Mouse (Mus musculus) intestine, embryonic 14.5 days (tissue): ENCODE data around the gene Tfdp1. TPM values are rescaled to one million over a fixed set of nuclear protein-coding genes. Genes with fewer than 3 reads are reported as not detected.

Experiments
- ATAC-seq: fragments of 200-750 bp; cut with Nextera tagmentation; replicated peaks from 2 replicates; pipeline ENCODE4 v1.8.0; 2017; ENCODE audit warnings: low read depth, moderate number of reproducible peaks, moderate TSS enrichment, moderate library complexity; ENCODE audit not compliant: low FRiP score, low TSS enrichment
- DNase-seq: peaks from one replicate; pipeline ENCODE4 v3.0.0-alpha.2; 2018; ENCODE audit warnings: low spot score
- H3K27ac ChIP-seq: fragments of 300-500 bp; sonication (generic); 2 replicates; pipeline ENCODE4 v1.5.1; 2014; ENCODE audit warnings: low read depth, mild to moderate bottlenecking, control low read depth
- H3K27me3 ChIP-seq: fragments of 300-500 bp; sonication (generic); replicated peaks from 2 replicates; pipeline ENCODE4 v1.6.1; 2014; ENCODE audit warnings: low read length, control low read depth; ENCODE audit not compliant: control insufficient read depth, insufficient read depth
- H3K36me3 ChIP-seq: fragments of 300-500 bp; sonication (generic); 2 replicates; pipeline ENCODE4 v1.6.1; 2014; ENCODE audit warnings: low read length, control low read depth; ENCODE audit not compliant: control insufficient read depth, insufficient read depth
- H3K4me1 ChIP-seq: fragments of 300-500 bp; sonication (generic); replicated peaks from 2 replicates; pipeline ENCODE4 v1.6.1; 2014; ENCODE audit warnings: low read length, control low read depth, mixed read lengths; ENCODE audit not compliant: control insufficient read depth, insufficient read depth
- H3K4me2 ChIP-seq: fragments of 300-500 bp; sonication (generic); 2 replicates; pipeline ENCODE4 v1.6.1; 2014; ENCODE audit warnings: low read length
- H3K4me3 ChIP-seq: fragments of 300-500 bp; sonication (generic); 2 replicates; pipeline ENCODE4 v1.5.1; 2014; ENCODE audit warnings: low read depth, low read length, control low read depth, mixed read lengths
- H3K9ac ChIP-seq: fragments of 300-500 bp; sonication (generic); 2 replicates; pipeline ENCODE4 v1.6.1; 2014; ENCODE audit warnings: mild to moderate bottlenecking, low read length
- H3K9me3 ChIP-seq: fragments of 300-500 bp; sonication (generic); 2 replicates; pipeline ENCODE4 v1.6.1; 2016; ENCODE audit warnings: low read length, control low read depth; ENCODE audit not compliant: control insufficient read depth
- WGBS: fragments of 180-500 bp; shearing (Covaris S2); extraction: QIAGEN DNeasy Blood & Tissue Kit; methylation state at CpG from one replicate; pipeline ENCODE4 v1.1.7; 2014; 5-methylcytosine and 5-hydroxymethylcytosine counted together
- polyA plus RNA-seq: library from polyadenylated mRNA; unstranded; fragments of >200 nt; fragmentation: Nextera tagmentation; extraction: Ambion mirVana; gene quantifications from 2 replicates; pipeline ENCODE4 v1.2.1, GENCODE M21; 2014

The Tfdp1 gene
- polyA plus RNA-seq, 1 experiment from 2014 or later = 186 TPM

- no peak for DNase-seq
- Histone ChIP-seq H3K27me3 (no peaks in the 10 kb centered on the region), H3K27ac (no peak overlapping the region), H3K4me1 (no peaks in the 10 kb centered on the region), H3K4me3 (no peak overlapping the region), H3K36me3 (peaks cover 99% of the 10 kb centered on the region), H3K4me2 (no peak overlapping the region), H3K9ac (no peak overlapping the region), H3K9me3 (peaks cover 2% of the 10 kb centered on the region; the same call in 1 of the 2 replicates)
- no peak; the same call in 1 of the 2 replicates for ATAC-seq
- 71% methylated on average over 10 of the region's 10 CpGs for WGBS
Measured at GRCm38 (mm10) chr8:13356681-13357080, 18.1 kb downstream of the Tfdp1 start.

- ATAC-seq (no peak), DNase-seq (no peak)
- no peak overlapping the region for H3K4me2 ChIP-seq
- H3K27me3 ChIP-seq = no peaks in the 10 kb centered on the region
- no peak overlapping the region for H3K9ac ChIP-seq
- H3K27ac ChIP-seq = no peak overlapping the region
- WGBS = 96% methylated on average over 7 of the region's 7 CpGs
- H3K9me3 ChIP-seq = peaks cover 5% of the 10 kb centered on the region; the same call in 1 of the 2 replicates
- H3K4me3 ChIP-seq = no peak overlapping the region
- no peaks in the 10 kb centered on the region for H3K4me1 ChIP-seq
- H3K36me3 ChIP-seq = peaks cover 99% of the 10 kb centered on the region
Measured at GRCm38 (mm10) chr8:13360213-13360612, 21.7 kb downstream of the Tfdp1 start.

- 95% methylated on average over 6 of the region's 6 CpGs for WGBS
- no peak overlapping the region for H3K4me3 ChIP-seq
- peaks cover 5% of the 10 kb centered on the region; the same call in 1 of the 2 replicates for H3K9me3 ChIP-seq
- no peak overlapping the region for H3K4me2 ChIP-seq
- no peaks in the 10 kb centered on the region for H3K27me3 ChIP-seq
- no peak for DNase-seq
- H3K36me3 ChIP-seq = peaks cover 99% of the 10 kb centered on the region
- no peaks in the 10 kb centered on the region for H3K4me1 ChIP-seq
- no peak overlapping the region for H3K9ac ChIP-seq
- ATAC-seq = no peak
- no peak overlapping the region for H3K27ac ChIP-seq
Measured at GRCm38 (mm10) chr8:13361865-13362264, 23.3 kb downstream of the Tfdp1 start.

GRCm38 (mm10) chr8:13373151-13373662 is 34.7 kb downstream of the Tfdp1 start:
- 89% methylated on average over 8 of the region's 8 CpGs for WGBS
- Histone ChIP-seq H3K27ac (no peak overlapping the region), H3K9me3 (no peaks in the 10 kb centered on the region), H3K9ac (no peak overlapping the region), H3K36me3 (peaks cover 93% of the 10 kb centered on the region), H3K4me2 (no peak overlapping the region), H3K4me3 (no peak overlapping the region), H3K4me1 (no peaks in the 10 kb centered on the region), H3K27me3 (no peaks in the 10 kb centered on the region)
- ATAC-seq (no peak), DNase-seq (no peak)

- WGBS = 87% methylated on average over 7 of the region's 7 CpGs
- H3K9ac ChIP-seq = no peak overlapping the region
- no peaks in the 10 kb centered on the region for H3K4me1 ChIP-seq
- no peaks in the 10 kb centered on the region for H3K27me3 ChIP-seq
- no peak overlapping the region for H3K4me3 ChIP-seq
- H3K36me3 ChIP-seq = peaks cover 29% of the 10 kb centered on the region
- H3K4me2 ChIP-seq = no peak overlapping the region
- DNase-seq (no peak), ATAC-seq (no peak)
- no peak overlapping the region for H3K27ac ChIP-seq
- H3K9me3 ChIP-seq = no peaks in the 10 kb centered on the region
Measured at GRCm38 (mm10) chr8:13381630-13382029, 43.1 kb downstream of the Tfdp1 start.

- Histone ChIP-seq H3K4me2 (no peak overlapping the region), H3K4me1 (no peaks in the 10 kb centered on the region), H3K27ac (no peak overlapping the region), H3K4me3 (no peak overlapping the region), H3K9me3 (no peaks in the 10 kb centered on the region), H3K36me3 (peaks cover 20% of the 10 kb centered on the region), H3K9ac (no peak overlapping the region), H3K27me3 (no peaks in the 10 kb centered on the region)
- ATAC-seq = no peak
- no peak for DNase-seq
- WGBS = 89% methylated on average over 3 of the region's 3 CpGs
Measured at GRCm38 (mm10) chr8:13382536-13382935, 44.0 kb downstream of the Tfdp1 start.

- no peak overlapping the region for H3K4me3 ChIP-seq
- peaks cover 17% of the 10 kb centered on the region for H3K36me3 ChIP-seq
- H3K27me3 ChIP-seq = no peaks in the 10 kb centered on the region
- no peak overlapping the region for H3K9ac ChIP-seq
- no peaks in the 10 kb centered on the region for H3K9me3 ChIP-seq
- ATAC-seq (no peak), DNase-seq (no peak)
- H3K4me2 ChIP-seq = no peak overlapping the region
- no peak overlapping the region for H3K27ac ChIP-seq
- no peaks in the 10 kb centered on the region for H3K4me1 ChIP-seq
- WGBS = 92% methylated on average over 4 of the region's 4 CpGs
Measured at GRCm38 (mm10) chr8:13382999-13383398, 44.4 kb downstream of the Tfdp1 start.

- no peak overlapping the region for H3K9ac ChIP-seq
- H3K4me2 ChIP-seq = no peak overlapping the region
- DNase-seq (no peak), ATAC-seq (no peak)
- H3K36me3 ChIP-seq = no peaks in the 10 kb centered on the region
- no peak overlapping the region for H3K27ac ChIP-seq
- no peaks in the 10 kb centered on the region for H3K9me3 ChIP-seq
- no peaks in the 10 kb centered on the region for H3K27me3 ChIP-seq
- H3K4me3 ChIP-seq = no peak overlapping the region
- H3K4me1 ChIP-seq = no peaks in the 10 kb centered on the region
- 75% methylated on average over 13 of the region's 13 CpGs for WGBS
Measured at GRCm38 (mm10) chr8:13386366-13386765, 47.8 kb downstream of the Tfdp1 start.

GRCm38 (mm10) chr8:13387728-13388127 is 49.2 kb downstream of the Tfdp1 start:
- Histone ChIP-seq H3K27ac (no peak overlapping the region), H3K36me3 (no peaks in the 10 kb centered on the region), H3K9ac (no peak overlapping the region), H3K27me3 (no peaks in the 10 kb centered on the region), H3K9me3 (no peaks in the 10 kb centered on the region), H3K4me2 (no peak overlapping the region), H3K4me1 (no peaks in the 10 kb centered on the region), H3K4me3 (no peak overlapping the region)
- no peak for DNase-seq
- no peak for ATAC-seq
- WGBS = 81% methylated on average over 8 of the region's 8 CpGs
